Mouse (Mus musculus) kidney, embryonic 15.5 days (tissue): ENCODE results near the gene Prkar1b. TPM values are rescaled to one million over a fixed set of nuclear protein-coding genes. Genes with fewer than 3 reads are reported as not detected.

ENCODE experiments used
- ATAC-seq: fragments of 200-750 bp; cut with Nextera tagmentation; replicated peaks from 2 replicates; pipeline ENCODE4 v1.8.0; 2017; ENCODE audit warnings: moderate TSS enrichment; ENCODE audit not compliant: low FRiP score
- H3K27ac ChIP-seq: fragments of 300-500 bp; sonication (generic); 2 replicates; pipeline ENCODE4 v1.5.1; 2015; ENCODE audit warnings: mild to moderate bottlenecking, inconsistent platforms
- H3K27me3 ChIP-seq: fragments of 300-500 bp; sonication (generic); 2 replicates; pipeline ENCODE4 v1.6.1; 2015; ENCODE audit warnings: inconsistent platforms
- H3K36me3 ChIP-seq: fragments of 300-500 bp; sonication (generic); 2 replicates; pipeline ENCODE4 v1.6.1; 2015; ENCODE audit warnings: inconsistent platforms
- H3K4me1 ChIP-seq: fragments of 300-500 bp; sonication (generic); 2 replicates; pipeline ENCODE4 v1.6.1; 2015; ENCODE audit warnings: inconsistent platforms
- H3K4me2 ChIP-seq: fragments of 300-500 bp; sonication (generic); 2 replicates; pipeline ENCODE4 v1.6.1; 2015; ENCODE audit warnings: moderate library complexity, mild to moderate bottlenecking, inconsistent platforms
- H3K4me3 ChIP-seq: fragments of 300-500 bp; sonication (generic); replicated peaks from 2 replicates; pipeline ENCODE4 v1.5.1; 2015; ENCODE audit warnings: mild to moderate bottlenecking, inconsistent platforms
- H3K9ac ChIP-seq: fragments of 300-500 bp; sonication (generic); 2 replicates; pipeline ENCODE4 v1.6.1; 2015; ENCODE audit warnings: mild to moderate bottlenecking, inconsistent platforms
- H3K9me3 ChIP-seq: fragments of 300-500 bp; sonication (generic); replicated peaks from 2 replicates; pipeline ENCODE4 v1.6.1; 2016; ENCODE audit warnings: inconsistent platforms
- WGBS: fragments of 180-500 bp; shearing (Covaris S2); methylation state at CpG from one replicate; pipeline ENCODE4 v1.1.7; 2015; ENCODE audit warnings: mixed read lengths; 5-methylcytosine and 5-hydroxymethylcytosine counted together
- polyA plus RNA-seq: library from polyadenylated mRNA; unstranded; fragments of >200 nt; fragmentation: Nextera tagmentation; extraction: Ambion mirVana; gene quantifications from 2 replicates; pipeline ENCODE4 v1.2.1, GENCODE M21; 2015

The Prkar1b gene
- polyA plus RNA-seq, 1 experiment from 2014 or later = 22.7 TPM

- peak; percentile 57; the same call in 1 of the 2 replicates for ATAC-seq
- Histone ChIP-seq H3K4me2 (no peak overlapping the region), H3K27ac (no peak overlapping the region), H3K4me1 (peaks cover 20% of the 10 kb centered on the region), H3K9me3 (0 out of 2 replicates have a peak, but pooled peaks cover 4% of the 10 kb centered on the region), H3K9ac (no peak overlapping the region), H3K4me3 (no peak overlapping the region), H3K27me3 (no peaks in the 10 kb centered on the region), H3K36me3 (no peaks in the 10 kb centered on the region)
- 45% methylated on average over 8 of the region's 8 CpGs for WGBS
Observed at GRCm38 (mm10) chr5:139095297-139096110, 54.3 kb downstream of the Prkar1b start.

DNA sequence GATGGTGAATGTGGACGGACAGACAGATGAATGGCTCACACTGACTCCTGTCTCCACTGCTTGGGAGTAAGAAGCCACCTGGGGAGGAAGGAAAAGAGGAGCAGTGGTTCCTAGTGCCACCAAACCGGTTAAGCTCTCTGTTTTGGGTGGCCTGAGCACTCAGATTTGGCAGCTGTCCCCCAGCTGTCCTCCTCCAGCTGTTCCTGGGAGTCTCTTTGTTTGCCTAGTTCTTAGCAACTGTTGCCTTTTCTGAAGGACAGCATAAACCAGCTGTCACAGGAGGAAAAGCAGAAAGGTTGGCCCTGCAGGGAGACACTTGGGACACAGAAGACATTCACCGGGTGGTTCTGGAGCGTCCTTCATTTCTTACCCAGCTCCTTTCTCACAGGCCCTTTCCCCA lies 56.3 kb downstream of the Prkar1b start:
- Histone ChIP-seq H3K4me2 (no peak overlapping the region), H3K4me3 (no peak overlapping the region), H3K4me1 (peaks cover 19% of the 10 kb centered on the region), H3K27me3 (no peaks in the 10 kb centered on the region), H3K9ac (no peak overlapping the region), H3K27ac (no peak overlapping the region), H3K9me3 (0 out of 2 replicates have a peak, but pooled peaks cover 4% of the 10 kb centered on the region), H3K36me3 (no peaks in the 10 kb centered on the region)
- 71% methylated on average over 4 of the region's 4 CpGs for WGBS
- no peak for ATAC-seq

- ATAC-seq = no peak
- 0 out of 2 replicates have a peak, but pooled peaks cover 1% of the 10 kb centered on the region for H3K9me3 ChIP-seq
- no peak overlapping the region for H3K27ac ChIP-seq
- no peak overlapping the region for H3K4me3 ChIP-seq
- no peak overlapping the region for H3K9ac ChIP-seq
- H3K4me2 ChIP-seq = no peak overlapping the region
- 93% methylated on average over 3 of the region's 3 CpGs for WGBS
- peaks cover 22% of the 10 kb centered on the region for H3K4me1 ChIP-seq
- H3K36me3 ChIP-seq = no peaks in the 10 kb centered on the region
- no peaks in the 10 kb centered on the region for H3K27me3 ChIP-seq
Observed at GRCm38 (mm10) chr5:139091713-139092112, 58.1 kb downstream of the Prkar1b start.

DNA sequence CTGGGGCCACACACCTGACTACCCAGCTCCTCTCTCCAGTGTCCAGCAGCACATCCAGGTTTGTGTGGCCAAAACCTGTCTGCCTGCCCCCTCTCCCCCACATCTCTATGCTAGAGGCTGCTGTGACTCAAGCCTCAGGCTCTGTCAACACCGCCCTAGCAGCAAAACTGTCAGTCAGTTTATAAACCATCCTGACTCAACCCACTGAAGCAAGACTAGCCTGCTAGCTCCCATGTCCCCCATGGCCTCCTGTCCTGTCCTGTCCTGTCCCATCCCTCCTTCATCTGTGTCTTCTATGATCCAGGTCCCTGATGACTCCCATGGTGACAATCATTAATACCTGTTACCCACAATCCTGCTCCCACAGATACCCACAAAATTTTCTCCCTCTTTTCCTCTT lies 59.6 kb downstream of the Prkar1b start:
- H3K36me3 ChIP-seq = no peaks in the 10 kb centered on the region
- no peaks in the 10 kb centered on the region for H3K27me3 ChIP-seq
- H3K4me3 ChIP-seq = no peak overlapping the region
- no peak overlapping the region for H3K9ac ChIP-seq
- H3K4me1 ChIP-seq = peaks cover 15% of the 10 kb centered on the region
- no peak overlapping the region for H3K4me2 ChIP-seq
- 22% methylated on average over 1 of the region's 1 CpGs for WGBS
- no peak overlapping the region for H3K27ac ChIP-seq
- H3K9me3 ChIP-seq = no peaks in the 10 kb centered on the region
- peak; percentile 52; the same call in 1 of the 2 replicates for ATAC-seq

GRCm38 (mm10) chr5:139088173-139088572 lies 61.6 kb downstream of the Prkar1b start:
- no peak for ATAC-seq
- H3K9ac ChIP-seq = no peak overlapping the region
- no peak overlapping the region for H3K4me3 ChIP-seq
- H3K36me3 ChIP-seq = no peaks in the 10 kb centered on the region
- no peak overlapping the region for H3K27ac ChIP-seq
- WGBS = 95% methylated on average over 5 of the region's 5 CpGs
- H3K9me3 ChIP-seq = no peaks in the 10 kb centered on the region
- H3K27me3 ChIP-seq = no peaks in the 10 kb centered on the region
- peaks cover 20% of the 10 kb centered on the region for H3K4me1 ChIP-seq
- H3K4me2 ChIP-seq = no peak overlapping the region

DNA sequence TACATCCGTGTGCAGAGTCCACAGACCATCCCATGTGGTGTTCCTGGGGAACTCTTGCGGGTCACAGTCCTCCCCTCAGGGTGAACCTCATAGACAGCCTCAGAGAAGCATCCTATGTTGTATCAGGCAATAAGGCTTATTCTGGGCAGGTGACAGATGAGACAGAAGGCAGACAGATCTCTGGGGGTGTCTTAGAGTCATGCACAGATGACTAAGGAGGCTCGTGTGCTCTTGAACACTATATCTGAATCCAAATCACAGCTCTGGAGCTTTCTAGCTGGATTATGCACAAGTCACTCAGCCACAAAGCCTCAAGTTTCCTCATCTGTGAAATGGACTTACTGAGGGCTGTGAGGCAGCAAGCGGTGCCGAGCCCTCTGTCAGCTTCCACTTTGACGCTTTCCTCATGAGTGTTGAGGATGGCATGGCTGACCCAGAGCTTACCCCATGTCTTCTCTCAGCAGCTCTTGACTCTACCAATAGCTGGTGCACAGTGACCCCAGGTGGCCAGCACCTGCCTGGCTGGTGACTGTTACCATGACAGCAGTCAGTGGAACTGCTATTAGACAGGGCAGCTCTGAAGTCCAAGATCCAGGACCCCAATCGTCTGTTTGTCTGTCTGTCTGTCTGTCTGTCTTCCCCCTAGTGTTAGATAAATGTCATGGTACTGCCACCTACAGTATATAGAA lies 64.8 kb downstream of the Prkar1b start:
- no peak overlapping the region for H3K4me2 ChIP-seq
- H3K4me1 ChIP-seq = peaks cover 47% of the 10 kb centered on the region
- H3K9me3 ChIP-seq = no peaks in the 10 kb centered on the region
- 71% methylated on average over 7 of the region's 7 CpGs for WGBS
- H3K36me3 ChIP-seq = no peaks in the 10 kb centered on the region
- no peak overlapping the region for H3K9ac ChIP-seq
- ATAC-seq = peak; percentile 69; the same call in 1 of the 2 replicates
- H3K27ac ChIP-seq = no peak overlapping the region
- no peak overlapping the region for H3K4me3 ChIP-seq
- H3K27me3 ChIP-seq = no peaks in the 10 kb centered on the region

GRCm38 (mm10) chr5:139084302-139084701 lies 65.5 kb downstream of the Prkar1b start:
- 76% methylated on average over 6 of the region's 6 CpGs for WGBS

DNA sequence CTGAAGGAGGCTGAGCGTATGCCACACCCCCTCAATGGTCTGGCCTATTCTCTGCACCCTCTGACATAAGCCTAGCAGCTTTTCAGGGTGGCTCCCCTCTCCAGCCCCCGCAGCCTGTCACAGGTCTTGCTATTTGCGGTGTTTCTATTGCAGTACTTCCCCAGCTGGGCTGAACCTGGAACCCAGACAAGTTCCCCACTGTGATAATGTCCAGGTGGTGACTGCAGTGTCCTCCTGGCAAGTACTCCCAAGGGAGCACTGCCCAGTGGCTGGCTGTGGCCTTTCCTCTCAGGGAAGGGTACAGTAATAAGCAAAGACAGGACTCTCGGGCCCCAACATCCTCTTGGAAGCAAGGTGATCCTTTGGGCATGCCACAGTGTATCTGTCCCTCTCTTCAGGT lies 66.0 kb downstream of the Prkar1b start:
- no peak for ATAC-seq
- Histone ChIP-seq H3K9me3 (no peaks in the 10 kb centered on the region), H3K9ac (no peak overlapping the region), H3K27ac (no peak overlapping the region), H3K4me2 (no peak overlapping the region), H3K27me3 (no peaks in the 10 kb centered on the region), H3K36me3 (no peaks in the 10 kb centered on the region), H3K4me1 (peaks cover 45% of the 10 kb centered on the region), H3K4me3 (no peak overlapping the region)
- 77% methylated on average over 4 of the region's 4 CpGs for WGBS

More at GRCm38 (mm10) chr5:139084302-139084701, 65.5 kb downstream of the Prkar1b start:
- Histone ChIP-seq H3K9ac (no peak overlapping the region), H3K4me1 (peaks cover 45% of the 10 kb centered on the region), H3K4me3 (no peak overlapping the region), H3K4me2 (no peak overlapping the region), H3K27ac (no peak overlapping the region), H3K36me3 (no peaks in the 10 kb centered on the region), H3K9me3 (no peaks in the 10 kb centered on the region), H3K27me3 (no peaks in the 10 kb centered on the region)
- no peak for ATAC-seq

DNA sequence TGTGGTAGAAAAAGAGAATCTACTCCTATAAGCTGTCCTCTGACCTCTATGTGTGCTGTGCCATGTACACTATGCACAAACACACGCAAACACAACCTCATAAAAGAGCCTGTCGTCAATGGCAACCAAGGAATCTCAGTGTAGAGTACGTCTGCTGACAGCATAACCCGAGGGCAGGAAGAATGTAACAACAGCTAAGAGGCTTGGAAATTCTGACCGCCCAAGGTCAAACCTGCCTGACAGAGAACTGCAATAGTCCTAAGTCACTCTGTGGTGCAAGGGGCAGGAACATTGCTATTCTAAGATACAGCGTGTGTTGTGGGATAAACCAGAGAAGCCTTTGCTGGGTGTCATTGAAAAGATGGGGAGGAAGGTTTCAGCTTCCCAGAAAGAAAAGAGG lies 68.4 kb downstream of the Prkar1b start:
- Histone ChIP-seq H3K4me2 (no peak overlapping the region), H3K27me3 (no peaks in the 10 kb centered on the region), H3K9ac (no peak overlapping the region), H3K27ac (peak overlapping the region; percentile 78), H3K9me3 (no peaks in the 10 kb centered on the region), H3K4me3 (no peak overlapping the region), H3K36me3 (no peaks in the 10 kb centered on the region), H3K4me1 (peaks cover 63% of the 10 kb centered on the region)
- 15% methylated on average over 6 of the region's 6 CpGs for WGBS
- ATAC-seq = no peak

DNA sequence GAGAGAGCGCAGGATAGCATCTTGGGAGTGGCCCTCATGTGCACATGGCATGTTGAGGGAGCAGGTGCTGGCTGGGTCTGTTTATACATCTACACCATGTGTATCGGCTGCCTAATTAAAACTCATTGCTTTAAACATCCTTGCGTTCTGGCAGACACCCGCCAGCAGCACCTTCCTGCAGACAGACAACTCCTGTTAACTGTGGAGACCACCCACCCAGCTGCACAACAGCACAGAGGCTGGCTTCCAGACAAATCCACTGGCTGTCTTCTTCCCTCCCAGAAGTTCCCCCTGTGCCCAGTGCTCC lies 71.7 kb downstream of the Prkar1b start:
- no peak overlapping the region for H3K9ac ChIP-seq
- ATAC-seq = no peak
- H3K27me3 ChIP-seq = no peaks in the 10 kb centered on the region
- no peaks in the 10 kb centered on the region for H3K9me3 ChIP-seq
- H3K36me3 ChIP-seq = no peaks in the 10 kb centered on the region
- H3K27ac ChIP-seq = no peak overlapping the region
- H3K4me1 ChIP-seq = peaks cover 78% of the 10 kb centered on the region
- whole genome bisulfite sequencing = 67% methylated on average over 4 of the region's 4 CpGs
- H3K4me3 ChIP-seq = no peak overlapping the region
- no peak overlapping the region for H3K4me2 ChIP-seq

DNA sequence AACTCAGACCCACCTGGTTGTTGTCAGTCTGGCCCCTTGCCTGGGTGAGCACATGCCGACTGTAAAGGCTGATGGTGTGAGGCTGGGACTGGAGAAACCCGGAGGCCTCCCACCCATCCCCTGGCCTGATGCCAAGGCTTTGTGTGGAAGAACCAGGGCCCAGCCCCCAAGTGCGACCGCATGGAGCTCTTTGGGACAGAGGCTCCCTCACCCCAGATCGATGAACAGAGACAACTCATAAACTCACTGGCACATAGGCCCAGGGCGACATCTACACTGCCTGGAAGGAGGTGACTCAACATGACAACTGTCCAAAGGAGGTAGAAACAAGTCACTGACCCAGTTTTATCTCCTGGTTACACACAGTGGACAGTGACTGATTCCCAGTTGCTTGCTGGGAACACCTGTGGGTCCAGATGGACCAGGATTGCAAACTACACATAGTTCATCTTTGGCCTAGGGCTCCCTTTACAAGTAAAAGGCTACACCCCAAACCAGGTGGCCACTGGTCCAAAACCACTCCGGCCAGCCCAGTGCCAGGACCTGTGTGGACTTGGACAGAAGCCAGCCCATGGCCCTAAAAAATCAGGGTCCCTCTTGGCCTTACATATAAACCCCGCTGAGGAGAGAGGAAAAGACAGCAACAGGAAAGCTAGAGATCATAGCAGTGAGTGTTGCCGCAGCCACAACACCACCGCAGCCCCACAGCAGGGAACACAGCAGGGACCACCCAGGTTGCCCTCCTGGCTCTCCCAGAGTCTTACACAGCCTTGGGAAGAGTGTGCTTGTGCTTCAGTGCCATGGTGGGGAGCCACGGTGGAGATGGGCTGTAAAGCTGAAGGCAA lies 72.3 kb downstream of the Prkar1b start:
- no peaks in the 10 kb centered on the region for H3K9me3 ChIP-seq
- H3K4me3 ChIP-seq = no peak overlapping the region
- no peak overlapping the region for H3K4me2 ChIP-seq
- no peak overlapping the region for H3K27ac ChIP-seq
- ATAC-seq = no peak
- H3K9ac ChIP-seq = no peak overlapping the region
- WGBS = 41% methylated on average over 11 of the region's 11 CpGs
- no peaks in the 10 kb centered on the region for H3K27me3 ChIP-seq
- no peaks in the 10 kb centered on the region for H3K36me3 ChIP-seq
- H3K4me1 ChIP-seq = peaks cover 72% of the 10 kb centered on the region

DNA sequence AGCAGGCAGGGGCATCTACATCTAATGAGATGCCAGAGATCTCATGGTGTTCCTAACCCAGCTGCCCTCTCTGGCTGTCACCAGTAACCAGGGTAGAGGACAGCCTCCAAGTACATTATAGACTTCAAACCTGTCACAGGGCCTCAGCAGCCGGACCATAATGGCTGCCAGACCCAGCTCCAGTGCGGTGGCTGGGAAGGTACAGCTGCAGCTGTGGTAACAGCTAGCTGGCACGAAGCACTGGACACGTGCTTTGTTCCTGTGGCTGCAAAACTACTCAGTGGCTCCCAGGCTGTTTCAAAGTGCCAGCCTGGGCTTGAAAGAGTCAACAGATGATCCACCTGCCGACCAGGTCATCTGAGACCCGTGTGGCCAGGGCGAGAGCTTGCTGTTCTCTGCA lies 73.4 kb downstream of the Prkar1b start:
- no peak overlapping the region for H3K9ac ChIP-seq
- WGBS = 76% methylated on average over 7 of the region's 7 CpGs
- no peak for ATAC-seq
- H3K4me2 ChIP-seq = no peak overlapping the region
- no peaks in the 10 kb centered on the region for H3K9me3 ChIP-seq
- no peaks in the 10 kb centered on the region for H3K27me3 ChIP-seq
- no peak overlapping the region for H3K27ac ChIP-seq
- H3K4me1 ChIP-seq = peaks cover 61% of the 10 kb centered on the region
- H3K36me3 ChIP-seq = no peaks in the 10 kb centered on the region
- no peak overlapping the region for H3K4me3 ChIP-seq
